Mouse (Mus musculus): ENCODE results near the gene 6030452D12Rik. TPM values are rescaled to one million over a fixed set of nuclear protein-coding genes. Genes with fewer than 3 reads are reported as not detected.

6030452D12Rik gene
- polyA plus RNA-seq, 1 experiment from 2014 or later: not detected

Other genes with a start within 250 kb of the 6030452D12Rik start
- gene Smpd3, start 162.5 kb upstream of the 6030452D12Rik start, polyA plus RNA-seq (2014; fragmentation: Nextera tagmentation; extraction: Ambion mirVana): 10.4 and 13.0 TPM in 2 replicates
- gene Zfp90, start 85.2 kb upstream of the 6030452D12Rik start, polyA plus RNA-seq (2014; fragmentation: Nextera tagmentation; extraction: Ambion mirVana): 31.4 and 34.1 TPM in 2 replicates
- 3.8 and 4.5 TPM in 2 replicates for gene Cdh3, start 10.4 kb downstream of the 6030452D12Rik start, polyA plus RNA-seq (2014; fragmentation: Nextera tagmentation; extraction: Ambion mirVana)
- 3.7 and 4.8 TPM in 2 replicates for gene Gm10073, start 72.9 kb downstream of the 6030452D12Rik start, polyA plus RNA-seq (2014; fragmentation: Nextera tagmentation; extraction: Ambion mirVana)
- 6.0 and 6.7 TPM in 2 replicates for gene Cdh1, start 102.8 kb downstream of the 6030452D12Rik start, polyA plus RNA-seq (2014; fragmentation: Nextera tagmentation; extraction: Ambion mirVana)
- 6.2 and 7.2 TPM in 2 replicates for gene Tango6, start 182.5 kb downstream of the 6030452D12Rik start, polyA plus RNA-seq (2014; fragmentation: Nextera tagmentation; extraction: Ambion mirVana)